Mouse (Mus musculus): Measurements from ENCODE around the gene Dvl3. TPM values are rescaled to one million over a fixed set of nuclear protein-coding genes. Genes with fewer than 3 reads are reported as not detected.
A peak's percentile ranks its signal among the peaks of the same experiment; 100 is the strongest.

Gene Dvl3
- polyA plus RNA-seq, 2 experiments = 26.5 to 74.8 TPM

DNA sequence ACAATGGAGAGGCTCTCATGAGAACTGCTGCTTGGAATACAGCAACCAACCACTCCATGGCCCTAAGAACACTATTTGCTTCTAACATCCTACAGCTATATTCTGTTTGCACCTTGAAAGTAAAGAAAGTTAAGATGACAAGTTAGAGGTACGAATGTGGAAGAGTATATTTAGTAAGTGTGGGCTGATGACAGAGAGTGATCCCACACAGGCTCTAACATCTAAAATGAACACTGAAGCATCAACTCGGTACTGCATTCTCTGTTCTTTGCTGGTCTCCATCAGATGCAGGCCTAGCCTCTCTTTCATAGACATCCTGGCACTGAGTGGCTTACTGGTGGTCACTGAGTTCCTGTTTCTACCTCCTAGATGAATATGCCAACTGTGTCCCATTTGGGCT is 27.5 kb upstream of the Dvl3 start:
- Histone ChIP-seq H3K27ac (replicated peaks; ENCODE audit: low read depth, low read length) (no peak overlapping the region), H3K27me3 (ENCODE audit: control insufficient read depth, insufficient read depth, low read length) (no peaks in the 10 kb centered on the region), H3K4me1 (ENCODE audit: control insufficient read depth, insufficient read depth, low read length) (no peaks in the 10 kb centered on the region), H3K36me3 (ENCODE audit: control insufficient read depth, insufficient read depth, low read length) (no peaks in the 10 kb centered on the region), H3K4me2 (replicated peaks; ENCODE audit: low read depth, low read length, severe bottlenecking) (no peak overlapping the region), H3K4me3 (replicated peaks; ENCODE audit: low read length) (no peak overlapping the region), H3K9me3 (ENCODE audit: control insufficient read depth, low read length) (no peaks in the 10 kb centered on the region), H3K9ac (ENCODE audit: low read depth, low read length, severe bottlenecking) (no peak overlapping the region)
- 76% methylated on average over 2 of the region's 2 CpGs for WGBS
- ATAC-seq (ENCODE audit: low FRiP score, low read depth) (no peak), DNase-seq (ENCODE audit: low spot score) (no peak)
- no peak for TF ChIP-seq POLR2A (IDR thresholded peaks at IDR 0.05; ENCODE audit: borderline replicate concordance, extremely low read depth, insufficient read depth, insufficient read length)

- no peak for TF ChIP-seq POLR2A (IDR thresholded peaks at IDR 0.05; ENCODE audit: borderline replicate concordance, extremely low read depth, insufficient read depth, insufficient read length)
- ATAC-seq (ENCODE audit: low FRiP score, low read depth) = no peak
- no peaks in the 10 kb centered on the region for H3K9me3 ChIP-seq (ENCODE audit: control insufficient read depth, low read length)
- 39% methylated on average over 2 of the region's 2 CpGs for WGBS
- H3K4me1 ChIP-seq (ENCODE audit: control insufficient read depth, insufficient read depth, low read length) = no peaks in the 10 kb centered on the region
- no peak overlapping the region for H3K9ac ChIP-seq (ENCODE audit: low read depth, low read length, severe bottlenecking)
- H3K27me3 ChIP-seq (ENCODE audit: control insufficient read depth, insufficient read depth, low read length) = no peaks in the 10 kb centered on the region
- no peak for DNase-seq (ENCODE audit: low spot score)
- H3K4me3 ChIP-seq (replicated peaks; ENCODE audit: low read length) = no peak overlapping the region
- no peak overlapping the region for H3K27ac ChIP-seq (replicated peaks; ENCODE audit: low read depth, low read length)
- H3K4me2 ChIP-seq (replicated peaks; ENCODE audit: low read depth, low read length, severe bottlenecking) = no peak overlapping the region
- H3K36me3 ChIP-seq (ENCODE audit: control insufficient read depth, insufficient read depth, low read length) = no peaks in the 10 kb centered on the region
Measured at GRCm38 (mm10) chr16:20490581-20490980, 26.2 kb upstream of the Dvl3 start.

DNA sequence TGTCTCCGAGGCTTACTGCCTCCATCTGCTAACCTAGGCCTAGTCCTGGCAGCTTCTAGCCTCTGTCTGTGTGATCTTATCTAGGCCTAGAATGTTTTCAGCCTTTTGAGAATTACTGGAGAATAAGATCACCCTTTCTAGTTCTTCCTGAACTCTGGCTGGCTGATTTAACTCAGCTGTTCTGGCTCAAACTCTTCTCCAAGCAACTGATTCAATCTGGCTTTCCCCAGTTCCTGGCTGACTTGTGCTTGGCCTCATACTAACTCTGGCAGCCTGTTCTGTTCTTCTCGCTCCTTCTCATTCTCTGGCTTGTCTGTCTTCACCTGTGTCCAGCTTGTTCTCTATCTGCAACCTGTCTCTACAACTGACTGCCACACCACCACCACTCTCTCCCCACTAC is 25.5 kb upstream of the Dvl3 start:
- Histone ChIP-seq H3K9ac (ENCODE audit: low read depth, low read length, severe bottlenecking) (no peak overlapping the region), H3K4me3 (replicated peaks; ENCODE audit: low read length) (no peak overlapping the region), H3K4me1 (ENCODE audit: control insufficient read depth, insufficient read depth, low read length) (no peaks in the 10 kb centered on the region), H3K27ac (replicated peaks; ENCODE audit: low read depth, low read length) (no peak overlapping the region), H3K27me3 (ENCODE audit: control insufficient read depth, insufficient read depth, low read length) (no peaks in the 10 kb centered on the region), H3K36me3 (ENCODE audit: control insufficient read depth, insufficient read depth, low read length) (no peaks in the 10 kb centered on the region), H3K9me3 (ENCODE audit: control insufficient read depth, low read length) (no peaks in the 10 kb centered on the region), H3K4me2 (replicated peaks; ENCODE audit: low read depth, low read length, severe bottlenecking) (no peak overlapping the region)
- no peak for TF ChIP-seq POLR2A (IDR thresholded peaks at IDR 0.05; ENCODE audit: borderline replicate concordance, extremely low read depth, insufficient read depth, insufficient read length)
- WGBS = 65% methylated on average over 2 of the region's 2 CpGs
- no peak for ATAC-seq (ENCODE audit: low FRiP score, low read depth)
- no peak for DNase-seq (ENCODE audit: low spot score)

GRCm38 (mm10) chr16:20493452-20493851 is 23.3 kb upstream of the Dvl3 start:
- Histone ChIP-seq H3K9me3 (ENCODE audit: control insufficient read depth, low read length) (no peaks in the 10 kb centered on the region), H3K9ac (ENCODE audit: low read depth, low read length, severe bottlenecking) (no peak overlapping the region), H3K4me1 (ENCODE audit: control insufficient read depth, insufficient read depth, low read length) (peaks cover 4% of the 10 kb centered on the region; the same call in 1 of the 2 replicates), H3K36me3 (ENCODE audit: control insufficient read depth, insufficient read depth, low read length) (no peaks in the 10 kb centered on the region), H3K27ac (replicated peaks; ENCODE audit: low read depth, low read length) (no peak overlapping the region), H3K4me3 (replicated peaks; ENCODE audit: low read length) (no peak overlapping the region), H3K4me2 (replicated peaks; ENCODE audit: low read depth, low read length, severe bottlenecking) (no peak overlapping the region), H3K27me3 (ENCODE audit: control insufficient read depth, insufficient read depth, low read length) (no peaks in the 10 kb centered on the region)
- WGBS = 75% methylated on average over 2 of the region's 2 CpGs
- no peak for TF ChIP-seq POLR2A (IDR thresholded peaks at IDR 0.05; ENCODE audit: borderline replicate concordance, extremely low read depth, insufficient read depth, insufficient read length)
- no peak for DNase-seq (ENCODE audit: low spot score)
- ATAC-seq (ENCODE audit: low FRiP score, low read depth) = no peak

GRCm38 (mm10) chr16:20496671-20497600 is 19.8 kb upstream of the Dvl3 start:
- DNase-seq (ENCODE audit: low spot score) = peak; percentile 78
- TF ChIP-seq POLR2A (IDR thresholded peaks at IDR 0.05; ENCODE audit: borderline replicate concordance, extremely low read depth, insufficient read depth, insufficient read length) = no peak

More at GRCm38 (mm10) chr16:20496671-20497600, 19.8 kb upstream of the Dvl3 start:
- peak overlapping the region; percentile 29 for H3K4me3 ChIP-seq (replicated peaks; ENCODE audit: low read length)
- peaks cover 6% of the 10 kb centered on the region; the same call in 1 of the 2 replicates for H3K4me1 ChIP-seq (ENCODE audit: control insufficient read depth, insufficient read depth, low read length)
- no peaks in the 10 kb centered on the region for H3K27me3 ChIP-seq (ENCODE audit: control insufficient read depth, insufficient read depth, low read length)
- peak overlapping the region; percentile 22; the same call in 1 of the 2 replicates for H3K9ac ChIP-seq (ENCODE audit: low read depth, low read length, severe bottlenecking)
- WGBS = 15% methylated on average over 25 of the region's 25 CpGs
- no peaks in the 10 kb centered on the region for H3K9me3 ChIP-seq (ENCODE audit: control insufficient read depth, low read length)
- H3K36me3 ChIP-seq (ENCODE audit: control insufficient read depth, insufficient read depth, low read length) = peaks cover 10% of the 10 kb centered on the region
- H3K4me2 ChIP-seq (replicated peaks; ENCODE audit: low read depth, low read length, severe bottlenecking) = peak overlapping the region; percentile 60
- ATAC-seq (ENCODE audit: low FRiP score, low read depth) = peak; percentile 24; the same call in 1 of the 2 replicates
- H3K27ac ChIP-seq (replicated peaks; ENCODE audit: low read depth, low read length) = no peak overlapping the region

Measured in limb, embryonic 14.5 days (tissue).